Mouse (Mus musculus): ENCODE measurements at regions not wholly inside any gene's neighbourhood (a gene's known extent, or its start where the extent isn't known, plus 50 kb on each side); places are given as distances from the start of the nearest gene placed in this dataset.

DNA sequence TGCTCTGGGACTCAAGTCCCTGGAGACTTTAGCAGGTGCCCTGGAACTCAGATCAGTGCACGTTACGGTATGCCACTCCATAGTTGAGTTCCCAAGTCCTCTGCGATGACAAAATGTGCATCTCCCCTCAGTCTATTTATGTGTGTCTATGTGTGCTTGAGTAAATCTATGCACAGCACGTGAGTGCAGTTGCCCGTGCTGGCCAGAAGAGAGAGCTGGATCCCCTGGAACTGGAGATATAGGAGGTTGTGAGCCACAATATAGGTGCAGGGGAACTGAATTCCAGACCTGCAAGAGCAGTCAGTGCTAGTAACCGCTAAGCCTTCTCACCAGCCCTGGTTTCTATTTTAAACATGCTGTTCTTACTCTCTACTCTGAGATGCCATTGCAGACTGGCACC lies 237.8 kb downstream of the Cdc5l start:
- TF ChIP-seq GATA1 (IDR thresholded peaks at IDR 0.05; ENCODE audit: low read length) (no peak), TAL1 (IDR thresholded peaks at IDR 0.05; ENCODE audit: low read length) (no peak)
- Histone ChIP-seq H3K4me3 (replicated peaks) (no peak overlapping the region), H3K36me3 (ENCODE audit: control insufficient read depth) (no peaks in the 10 kb centered on the region), H3K4me1 (ENCODE audit: control insufficient read depth) (no peaks in the 10 kb centered on the region), H3K27me3 (ENCODE audit: control insufficient read depth) (no peaks in the 10 kb centered on the region), H3K9me3 (ENCODE audit: control insufficient read depth, low read length) (peaks cover 5% of the 10 kb centered on the region)

DNA sequence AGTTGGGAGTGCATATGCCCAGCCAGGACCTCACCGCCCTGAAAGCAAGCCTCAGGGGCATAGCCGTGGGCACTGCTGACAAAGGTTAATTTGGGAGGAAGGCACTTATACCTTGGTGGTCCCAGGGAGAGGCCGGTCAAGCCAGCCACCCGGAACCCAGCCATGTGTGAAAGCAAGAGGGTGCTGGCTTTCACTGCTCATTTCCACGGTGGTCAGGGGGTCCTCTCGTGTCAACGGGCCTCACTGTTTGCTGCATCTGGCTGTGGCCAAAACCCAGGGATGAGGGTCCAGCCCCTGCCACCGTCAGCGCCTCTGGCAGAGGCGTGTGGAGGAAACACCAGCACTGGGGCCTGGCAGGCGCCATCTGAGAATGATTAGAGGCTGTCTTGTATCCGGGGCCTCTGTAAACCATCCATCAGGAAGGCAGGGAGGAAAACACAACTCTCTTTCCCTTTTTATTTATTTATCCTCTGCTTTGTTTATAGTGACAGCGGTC lies 238.7 kb downstream of the Cdc5l start:
- TF ChIP-seq TAL1 (IDR thresholded peaks at IDR 0.05; ENCODE audit: low read length) (no peak), GATA1 (IDR thresholded peaks at IDR 0.05; ENCODE audit: low read length) (no peak)
- H3K27me3 ChIP-seq (ENCODE audit: control insufficient read depth) = no peaks in the 10 kb centered on the region
- H3K4me3 ChIP-seq (replicated peaks) = no peak overlapping the region
- peaks cover 5% of the 10 kb centered on the region for H3K9me3 ChIP-seq (ENCODE audit: control insufficient read depth, low read length)
- H3K4me1 ChIP-seq (ENCODE audit: control insufficient read depth) = no peaks in the 10 kb centered on the region
- no peaks in the 10 kb centered on the region for H3K36me3 ChIP-seq (ENCODE audit: control insufficient read depth)

DNA sequence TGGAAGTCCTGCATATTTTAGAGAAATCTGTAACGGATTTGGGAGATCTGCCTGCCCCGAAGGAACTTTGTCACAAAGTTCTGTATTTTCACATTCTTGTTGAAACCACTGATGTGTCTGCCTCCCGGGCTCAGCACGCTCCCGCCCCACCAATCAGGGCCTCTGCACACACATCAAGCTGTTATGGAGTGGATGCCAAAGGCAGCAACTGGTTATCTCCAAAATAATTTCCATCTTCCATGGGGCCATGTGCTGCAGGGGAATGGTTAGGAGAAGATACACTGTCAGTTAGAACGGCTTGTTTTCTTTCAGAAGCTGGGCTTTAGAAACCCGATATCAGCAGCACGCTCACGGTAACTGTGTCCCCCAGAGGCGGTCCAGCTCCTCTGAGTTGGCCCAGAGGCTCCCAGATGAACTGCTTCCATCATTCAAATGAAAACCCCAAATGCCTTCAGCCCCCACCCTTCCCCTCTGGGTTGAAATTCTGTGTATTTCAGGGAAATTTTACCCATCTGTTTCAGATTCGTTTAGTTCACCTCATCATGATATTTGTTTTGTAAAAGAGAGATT lies 240.0 kb downstream of the Cdc5l start:
- Histone ChIP-seq H3K9me3 (ENCODE audit: control insufficient read depth, low read length) (peaks cover 5% of the 10 kb centered on the region), H3K36me3 (ENCODE audit: control insufficient read depth) (no peaks in the 10 kb centered on the region), H3K4me1 (ENCODE audit: control insufficient read depth) (no peaks in the 10 kb centered on the region), H3K27me3 (ENCODE audit: control insufficient read depth) (no peaks in the 10 kb centered on the region), H3K4me3 (replicated peaks) (no peak overlapping the region)
- TF ChIP-seq GATA1 (IDR thresholded peaks at IDR 0.05; ENCODE audit: low read length) (no peak), TAL1 (IDR thresholded peaks at IDR 0.05; ENCODE audit: low read length) (no peak)

DNA sequence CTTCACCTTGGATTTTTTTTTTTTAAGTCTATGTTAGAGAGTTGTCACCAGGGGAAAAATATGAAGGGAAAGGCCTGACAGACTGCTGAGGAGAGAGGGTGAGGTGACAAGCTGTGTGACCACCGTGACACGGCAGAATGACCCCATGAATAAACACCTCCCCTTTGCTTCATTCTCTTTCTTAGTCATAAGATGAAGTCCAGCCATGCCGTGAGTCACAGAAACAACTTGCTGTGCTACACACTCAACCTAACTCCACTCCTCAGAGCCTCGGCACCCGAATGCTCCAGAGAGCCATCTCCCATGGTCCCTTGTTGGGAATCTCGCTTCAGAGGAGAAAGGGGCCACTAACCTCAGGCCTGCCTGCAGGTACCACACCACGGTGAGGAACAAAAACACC lies 246.1 kb downstream of the Cdc5l start:
- Histone ChIP-seq H3K4me3 (replicated peaks) (no peak overlapping the region), H3K27me3 (ENCODE audit: control insufficient read depth) (no peaks in the 10 kb centered on the region), H3K9me3 (ENCODE audit: control insufficient read depth, low read length) (no peaks in the 10 kb centered on the region), H3K4me1 (ENCODE audit: control insufficient read depth) (no peaks in the 10 kb centered on the region), H3K36me3 (ENCODE audit: control insufficient read depth) (no peaks in the 10 kb centered on the region)
- no peak for TF ChIP-seq TAL1 (IDR thresholded peaks at IDR 0.05; ENCODE audit: low read length)

DNA sequence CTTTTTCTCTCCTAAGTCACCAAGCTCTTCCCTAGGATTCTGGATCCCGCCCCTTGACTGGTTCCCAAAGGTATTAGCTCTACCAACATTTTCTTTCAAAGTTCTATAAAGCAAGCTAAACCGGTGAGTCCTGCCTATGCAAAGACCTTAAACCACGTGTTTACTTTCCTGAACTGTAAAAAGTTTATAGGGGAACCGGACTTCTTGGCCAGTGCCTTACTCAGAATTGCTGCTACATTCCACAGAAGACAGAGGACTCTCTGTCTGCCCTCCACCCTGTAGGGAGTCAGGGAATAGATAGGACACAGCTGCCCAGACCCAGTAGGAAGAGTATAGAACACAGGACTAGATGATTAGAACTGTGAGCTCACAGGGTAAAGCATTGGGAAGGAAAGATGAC lies 257.2 kb downstream of the Cdc5l start:
- Histone ChIP-seq H3K4me3 (replicated peaks) (no peak overlapping the region), H3K27me3 (ENCODE audit: control insufficient read depth) (no peaks in the 10 kb centered on the region), H3K4me1 (ENCODE audit: control insufficient read depth) (no peaks in the 10 kb centered on the region), H3K9me3 (ENCODE audit: control insufficient read depth, low read length) (peaks cover 8% of the 10 kb centered on the region), H3K36me3 (ENCODE audit: control insufficient read depth) (no peaks in the 10 kb centered on the region)
- TF ChIP-seq GATA1 (IDR thresholded peaks at IDR 0.05; ENCODE audit: low read length) = no peak

DNA sequence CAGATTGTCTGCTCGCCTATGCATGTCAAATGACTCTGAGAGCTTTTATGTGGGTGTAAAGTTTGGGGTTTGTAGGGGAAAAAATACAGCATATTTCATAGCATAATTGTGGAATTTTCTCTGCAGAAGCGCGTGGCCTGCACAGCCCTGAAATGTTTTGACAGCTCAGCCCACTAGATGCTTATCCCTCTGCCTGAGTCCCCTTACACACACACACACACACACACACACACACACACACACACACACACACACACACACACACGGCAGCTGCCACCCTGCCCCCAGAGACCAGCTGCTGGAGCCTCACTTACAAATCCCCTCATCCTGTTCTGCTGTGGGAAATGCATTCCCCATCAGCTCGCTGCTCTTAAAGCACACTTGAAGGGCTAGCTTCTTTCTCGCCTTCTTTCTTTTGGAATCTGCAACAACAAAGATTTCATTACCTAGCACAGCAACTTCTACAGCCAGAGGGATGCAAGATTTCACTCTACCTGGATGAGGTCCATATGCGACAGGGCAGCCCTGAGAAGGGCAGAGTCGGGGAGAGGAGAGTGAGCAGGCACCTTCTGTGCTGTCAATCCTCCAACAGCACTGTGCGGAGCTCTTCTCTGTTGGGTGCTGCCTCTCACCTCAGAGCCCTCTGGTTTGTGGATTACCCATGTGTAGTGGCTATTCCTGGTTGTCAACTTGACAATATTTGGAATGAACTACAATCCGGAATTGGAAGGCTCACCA lies 264.1 kb downstream of the Cdc5l start:
- H3K4me3 ChIP-seq (replicated peaks) = no peak overlapping the region
- no peaks in the 10 kb centered on the region for H3K36me3 ChIP-seq (ENCODE audit: control insufficient read depth)
- TF ChIP-seq GATA1 (IDR thresholded peaks at IDR 0.05; ENCODE audit: low read length) (no peak), TAL1 (IDR thresholded peaks at IDR 0.05; ENCODE audit: low read length) (no peak)
- no peaks in the 10 kb centered on the region for H3K27me3 ChIP-seq (ENCODE audit: control insufficient read depth)
- H3K4me1 ChIP-seq (ENCODE audit: control insufficient read depth) = no peaks in the 10 kb centered on the region
- H3K9me3 ChIP-seq (ENCODE audit: control insufficient read depth, low read length) = no peaks in the 10 kb centered on the region

Data from erythroblast, embryonic 14.5 days (primary cell).